Mouse (Mus musculus) neural tube, embryonic 14.5 days (tissue): ENCODE measurements around the gene Nek3. TPM values are rescaled to one million over a fixed set of nuclear protein-coding genes. Genes with fewer than 3 reads are reported as not detected.

Experiments used
- polyA plus RNA-seq: library from polyadenylated mRNA; unstranded; fragments of >200 nt; fragmentation: Nextera tagmentation; extraction: Ambion mirVana; gene quantifications from 2 replicates; pipeline ENCODE4 v1.2.1, GENCODE M21; 2014

Nek3 gene
- polyA plus RNA-seq, 1 experiment from 2014 or later: 9.8 TPM

Other genes with a start within 250 kb of the Nek3 start
- not detected in 2 replicates for gene Defb15, start 233.7 kb downstream of the Nek3 start, polyA plus RNA-seq
- not detected in 2 replicates for gene Defb35, start 228.1 kb downstream of the Nek3 start, polyA plus RNA-seq
- not detected in 2 replicates for gene Defb13, start 219.7 kb downstream of the Nek3 start, polyA plus RNA-seq
- not detected in 2 replicates for gene Fam90a1a, start 207.7 kb downstream of the Nek3 start, polyA plus RNA-seq
- not detected in 2 replicates for gene Ccdc70, start 196.7 kb downstream of the Nek3 start, polyA plus RNA-seq
- 1.4 TPM in 2 replicates for gene Atp7b, start 106.1 kb downstream of the Nek3 start, polyA plus RNA-seq
- gene Alg11, start 105.7 kb downstream of the Nek3 start, polyA plus RNA-seq: 39.6 and 42.5 TPM in 2 replicates
- gene Nek5, start 41.4 kb downstream of the Nek3 start, polyA plus RNA-seq: 0.50 and 0.80 TPM in 2 replicates
- gene Ckap2, start 19.4 kb upstream of the Nek3 start, polyA plus RNA-seq: 8.0 and 12.6 TPM in 2 replicates
- 47.8 and 53.9 TPM in 2 replicates for gene Vps36, start 26.4 kb upstream of the Nek3 start, polyA plus RNA-seq
- 4.4 and 9.2 TPM in 2 replicates for gene Thsd1, start 60.9 kb upstream of the Nek3 start, polyA plus RNA-seq
- not detected in 2 replicates for gene Tpte, start 117.0 kb upstream of the Nek3 start, polyA plus RNA-seq
- gene Slc25a15, start 232.2 kb upstream of the Nek3 start, polyA plus RNA-seq: 6.0 and 8.7 TPM in 2 replicates
- gene Mrps31, start 244.9 kb upstream of the Nek3 start, polyA plus RNA-seq: 35.8 and 36.0 TPM in 2 replicates